Mouse (Mus musculus) heart, adult 2 months (tissue): ENCODE results near the gene Dkc1.

Source experiments
- CTCF ChIP-seq: fragments of 200-600 bp; IDR thresholded peaks from 2 replicates; pipeline ENCODE4 v1.8.1; 2022; ENCODE audit warnings: antibody characterized with exemption, mild to moderate bottlenecking, moderate library complexity
- POLR2A ChIP-seq: fragments of 200-500 bp; IDR thresholded peaks from 2 replicates; pipeline ENCODE4 v1.6.1; 2011; ENCODE audit warnings: mild to moderate bottlenecking, low read depth, low read length, control low read depth; ENCODE audit not compliant: insufficient read depth

- TF ChIP-seq POLR2A (peak; percentile 86), CTCF (no peak)
Observed at GRCm38 (mm10) chrX:75130467-75131160, 35.0 kb downstream of the Dkc1 start, which contains the start of gene Mpp1.
